Mouse (Mus musculus) heart, postnatal 0 days (tissue): ENCODE results near the gene Gm20695.

Experiments
- CTCF ChIP-seq: IDR thresholded peaks from 2 replicates; pipeline ENCODE4 v1.5.1; 2016; ENCODE audit warnings: antibody characterized with exemption, control low read depth, low read depth
- EP300 ChIP-seq: IDR thresholded peaks from 2 replicates; pipeline ENCODE4 v1.6.1; 2016; ENCODE audit warnings: antibody characterized with exemption, low read depth

DNA sequence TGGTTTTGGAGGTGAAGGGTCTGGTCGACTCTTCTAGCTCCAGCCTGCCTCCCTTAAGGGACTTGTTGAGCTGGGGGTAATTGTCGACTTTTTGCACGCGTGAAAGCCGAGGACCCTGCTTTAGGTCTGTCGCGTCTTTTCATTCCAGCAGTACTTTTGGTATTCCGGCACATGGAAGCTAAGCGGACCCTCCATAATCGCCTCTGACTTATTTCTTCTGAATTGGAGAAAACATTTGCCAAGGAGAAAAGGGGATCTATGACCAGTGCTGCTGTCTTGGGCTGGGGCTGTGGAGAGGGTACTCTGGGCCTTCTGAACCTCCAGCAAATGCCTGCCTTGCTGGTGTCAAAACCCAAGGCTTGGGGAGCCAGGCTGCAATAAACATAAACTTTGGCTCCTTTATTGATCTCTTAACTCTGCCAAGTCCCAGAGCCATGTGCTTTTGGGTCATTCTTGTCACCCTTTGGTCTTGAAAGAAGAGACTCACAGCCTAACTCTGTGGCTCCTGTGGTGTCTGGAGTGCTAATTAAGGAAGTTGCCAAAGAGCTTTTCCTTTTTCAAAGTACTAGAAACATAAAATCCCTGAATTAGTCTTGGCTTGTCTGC lies 720 bp downstream of the Gm20695 start:
- no peak for TF ChIP-seq CTCF
- no peak for TF ChIP-seq EP300
